Comparison of ENCODE assay signal across 9 mouse cellular contexts in the genomic region with DNA sequence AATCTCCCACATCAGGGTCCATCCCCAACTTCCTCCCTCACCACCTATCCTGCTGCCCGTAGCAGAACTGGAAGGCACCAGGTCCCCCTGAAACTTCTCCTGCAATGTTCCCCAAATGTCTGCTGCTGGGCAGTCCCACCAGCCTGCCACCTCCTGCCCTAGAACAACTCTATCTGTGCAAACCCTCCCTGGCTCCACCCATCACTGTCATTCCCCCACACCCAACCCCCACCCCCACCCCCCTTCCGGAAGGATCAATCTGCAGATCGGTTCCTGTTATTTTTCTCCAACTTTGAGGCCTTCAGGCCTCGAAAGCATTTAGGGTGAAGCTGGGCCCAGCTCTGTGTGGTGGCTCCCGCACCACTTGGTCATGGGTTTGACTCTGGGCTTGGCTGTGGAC. TPM values are rescaled to one million over a fixed set of nuclear protein-coding genes. Genes with fewer than 3 reads are reported as not detected.
DNase-seq lines count a peak whose midpoint lies in the region; ATAC-seq and TF ChIP-seq lines count a peak whose summit lies in the region.
"Had no signal": no experiment of that assay in that cellular context is flagged by ENCODE, and none has a peak within 500 bp of the region (broad histone marks: within the 10 kb centered on the region; RNA-seq: fewer than 3 reads in every experiment).

No protein-coding gene starts in this region.

- peak overlapping the region; percentile 26; the same call in 1 of the 2 replicates for H3K27ac ChIP-seq in testis, adult 2 months (ENCODE audit: control insufficient read depth, insufficient read depth, low read depth, low read length)
- H3K27ac ChIP-seq in limb, embryonic 10.5 days = peak overlapping the region; percentile 72
- H3K27ac ChIP-seq in stomach, embryonic 14.5 days (ENCODE audit: low read length) = peak overlapping the region; percentile 61; the same call in 1 of the 2 replicates
- H3K27ac ChIP-seq: forebrain, embryonic 15.5 days had no signal

- no peaks in the 10 kb centered on the region for H3K36me3 ChIP-seq in testis, adult 2 months (ENCODE audit: control insufficient read depth, insufficient read depth, low read length)
- no peaks in the 10 kb centered on the region for H3K36me3 ChIP-seq in limb, embryonic 10.5 days
- no peaks in the 10 kb centered on the region for H3K36me3 ChIP-seq in stomach, embryonic 14.5 days (ENCODE audit: control insufficient read depth, insufficient read depth, low read length)
- H3K36me3 ChIP-seq: forebrain, embryonic 15.5 days had no signal

- no peak for TF ChIP-seq POLR2A in testis, adult 2 months (IDR thresholded peaks at IDR 0.05; ENCODE audit: control insufficient read depth, low read depth, low read length)

- no peak for TF ChIP-seq CTCF in testis, adult 2 months (IDR thresholded peaks at IDR 0.05; ENCODE audit: control insufficient read depth, insufficient read depth, insufficient replicate concordance, low read depth, low read length)

- no peak for ATAC-seq in stomach, embryonic 14.5 days (ENCODE audit: insufficient number of reproducible peaks, insufficient read depth, low FRiP score, low read depth)
- ATAC-seq: forebrain, embryonic 15.5 days had no signal

- H3K27me3 ChIP-seq in testis, adult 2 months (ENCODE audit: control insufficient read depth, insufficient read depth, low read length) = no peaks in the 10 kb centered on the region
- H3K27me3 ChIP-seq in limb, embryonic 10.5 days (ENCODE audit: low read depth, poor library complexity, severe bottlenecking) = no peaks in the 10 kb centered on the region
- no peaks in the 10 kb centered on the region for H3K27me3 ChIP-seq in stomach, embryonic 14.5 days (ENCODE audit: control insufficient read depth, insufficient read depth, low read length)
- H3K27me3 ChIP-seq: forebrain, embryonic 15.5 days had no signal

- H3K4me1 ChIP-seq in testis, adult 2 months (ENCODE audit: control insufficient read depth, insufficient read depth, low read length) = no peaks in the 10 kb centered on the region; the same call in 1 of the 2 replicates
- peaks cover 58% of the 10 kb centered on the region for H3K4me1 ChIP-seq in limb, embryonic 10.5 days
- 0 out of 2 replicates have a peak, but pooled peaks cover 8% of the 10 kb centered on the region for H3K4me1 ChIP-seq in stomach, embryonic 14.5 days (ENCODE audit: control insufficient read depth, insufficient read depth, low read length)
- H3K4me1 ChIP-seq: forebrain, embryonic 15.5 days had no signal

- DNase-seq in heart, adult 11 months = peak; percentile 97
- no peak for DNase-seq in heart, adult 8-10 months (ENCODE audit: low spot score)
- no peak for DNase-seq in testis, postnatal 14 days (ENCODE audit: low spot score)
- peak; percentile 34 for DNase-seq in limb, embryonic 10.5 days (ENCODE audit: low spot score)
- DNase-seq in ovary, adult 18-20 months (ENCODE audit: low spot score) = no peak
- DNase-seq in gastrocnemius, adult 8-10 months (ENCODE audit: low spot score in 2 of 2) = no peak

- H3K9me3 ChIP-seq in limb, embryonic 10.5 days (replicated peaks) = no peaks in the 10 kb centered on the region
- no peaks in the 10 kb centered on the region for H3K9me3 ChIP-seq in stomach, embryonic 14.5 days (ENCODE audit: control insufficient read depth, low read depth, low read length)
- H3K9me3 ChIP-seq: forebrain, embryonic 15.5 days had no signal

- no peak overlapping the region for H3K4me2 ChIP-seq in stomach, embryonic 14.5 days (replicated peaks; ENCODE audit: low read depth, low read length)
- H3K4me2 ChIP-seq: forebrain, embryonic 15.5 days had no signal

- WGBS in limb, embryonic 10.5 days = 66% methylated on average over 5 of the region's 5 CpGs
- WGBS in stomach, embryonic 14.5 days = 62% methylated on average over 5 of the region's 5 CpGs

- no peak overlapping the region for H3K9ac ChIP-seq in stomach, embryonic 14.5 days (replicated peaks; ENCODE audit: low read depth, low read length)
- H3K9ac ChIP-seq: forebrain, embryonic 15.5 days had no signal

- H3K4me3 ChIP-seq in testis, adult 2 months (ENCODE audit: control insufficient read depth, low read depth, low read length) = no peak overlapping the region
- no peak overlapping the region for H3K4me3 ChIP-seq in limb, embryonic 10.5 days
- H3K4me3 ChIP-seq in stomach, embryonic 14.5 days (ENCODE audit: low read depth, low read length) = no peak overlapping the region
- H3K4me3 ChIP-seq: forebrain, embryonic 15.5 days had no signal

RNA-seq across cellular contexts. Expression of gene Plxnd1, which starts 8.7 kb away (rescaled TPM):
- 10 to 100 TPM; 43.8 to 75.7 (median 63.5) TPM for total RNA-seq in heart, adult 8-10 months (2022)
- polyA plus RNA-seq in testis, adult 2 months (2012; rRNA removed) = 5.7 and 6.1 TPM in 2 replicates
- polyA plus RNA-seq in limb, embryonic 10.5 days (2016; fragmentation: Nextera tagmentation; extraction: Ambion mirVana) = 27.9 and 30.9 TPM in 2 replicates
- polyA plus RNA-seq in stomach, embryonic 14.5 days (2014; fragmentation: Nextera tagmentation; extraction: Ambion mirVana) = 43.1 and 44.5 TPM in 2 replicates
- 10 to 100 TPM; 12.9 to 25.5 (median 19.1) TPM for total RNA-seq in gastrocnemius, adult 8-10 months (2022)

RNA-seq across cellular contexts. Expression of gene H1foo, which starts 58.8 kb away (rescaled TPM):
- total RNA-seq in heart, adult 8-10 months (2022) = not detected
- not detected in 2 replicates for polyA plus RNA-seq in testis, adult 2 months (2012; rRNA removed)
- polyA plus RNA-seq in limb, embryonic 10.5 days (2016; fragmentation: Nextera tagmentation; extraction: Ambion mirVana) = not detected in 2 replicates
- not detected in 2 replicates for polyA plus RNA-seq in stomach, embryonic 14.5 days (2014; fragmentation: Nextera tagmentation; extraction: Ambion mirVana)
- total RNA-seq in gastrocnemius, adult 8-10 months (2022) = not detected
- polyA plus RNA-seq: forebrain, embryonic 15.5 days had no signal

Comparison
In these comparisons a context has a peak if more than half of its experiments do, and no peak if none do; other contexts are left out.
1. DNase-seq: peak in heart, adult 11 months (single experiment) and limb, embryonic 10.5 days (single experiment); none in heart, adult 8-10 months (single experiment), testis, postnatal 14 days (single experiment), ovary, adult 18-20 months (single experiment) and gastrocnemius, adult 8-10 months (0 of 2).
2. Peak in every context shown above with its lines, with median percentiles within 50 percentile points of each other: H3K27ac ChIP-seq.